Mouse (Mus musculus) cortical plate, adult 2 months (tissue): Measurements from ENCODE around the gene 4930556J24Rik.

Source experiments
- CTCF ChIP-seq: fragments of 200-500 bp; IDR thresholded peaks from 2 replicates; pipeline ENCODE4 v1.5.1; 2011; ENCODE audit warnings: mild to moderate bottlenecking, control low read depth, low read length; ENCODE audit not compliant: insufficient read depth; ENCODE audit errors: extremely low read depth
- POLR2A ChIP-seq: fragments of 200-500 bp; IDR thresholded peaks from 2 replicates; pipeline ENCODE4 v1.6.1; 2011; ENCODE audit warnings: mild to moderate bottlenecking, low read length, control low read depth; ENCODE audit not compliant: insufficient read depth; ENCODE audit errors: extremely low read depth

DNA sequence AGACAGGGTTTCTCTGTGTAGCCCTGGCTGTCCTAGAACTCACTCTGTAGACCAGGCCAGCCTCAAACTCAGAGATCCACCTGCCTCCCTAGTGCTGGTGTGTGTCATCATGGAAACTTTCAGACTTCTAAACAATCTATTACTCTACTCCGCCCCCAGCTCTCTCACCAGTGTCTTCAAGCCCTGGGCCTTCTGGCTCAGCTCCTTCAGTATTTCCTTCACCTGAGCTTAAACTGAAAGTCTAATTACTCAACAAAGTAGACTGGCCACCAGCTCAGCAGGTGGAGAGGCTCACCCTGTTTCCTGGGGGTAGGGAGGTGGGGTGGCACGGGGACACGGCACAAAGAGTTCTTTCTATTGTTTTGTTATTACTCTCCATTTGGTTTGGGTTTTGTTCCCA is 74.1 kb downstream of the 4930556J24Rik start:
- TF ChIP-seq CTCF (no peak), POLR2A (no peak)
